Mouse (Mus musculus): Measurements from ENCODE around the gene Raver1. TPM values are rescaled to one million over a fixed set of nuclear protein-coding genes. Genes with fewer than 3 reads are reported as not detected.

Raver1 gene
- polyA plus RNA-seq, 1 experiment from 2014 or later: 36.8 TPM

DNA sequence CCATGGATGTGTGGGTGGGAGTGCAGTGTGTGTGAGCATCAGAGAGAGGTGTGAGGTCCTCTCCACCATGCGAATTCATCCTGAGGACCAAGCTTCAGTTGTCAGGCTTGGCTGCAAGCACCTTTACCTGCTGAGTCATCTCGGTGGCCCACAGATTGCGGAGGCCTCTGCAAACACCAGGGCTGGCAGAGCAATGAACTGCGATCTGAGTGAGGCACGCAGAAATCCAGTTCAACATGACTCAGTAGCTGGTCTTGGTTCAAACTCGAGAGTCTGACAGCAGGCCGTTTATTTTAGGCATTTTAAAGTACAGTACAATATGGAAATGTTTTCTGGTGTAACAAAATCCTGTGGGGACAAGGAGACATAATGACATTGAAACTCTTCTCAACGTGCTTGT is 6.0 kb upstream of the Raver1 start:
- no peak overlapping the region for H3K27ac ChIP-seq (replicated peaks)
- WGBS: 90% methylated on average over 8 of the region's 8 CpGs
- no peaks in the 10 kb centered on the region for H3K4me1 ChIP-seq
- H3K9ac ChIP-seq (replicated peaks): no peak overlapping the region
- H3K9me3 ChIP-seq: no peaks in the 10 kb centered on the region
- H3K27me3 ChIP-seq: no peaks in the 10 kb centered on the region
- no peak overlapping the region for H3K4me3 ChIP-seq
- H3K36me3 ChIP-seq: no peaks in the 10 kb centered on the region
- no peak overlapping the region for H3K4me2 ChIP-seq (replicated peaks)
- ATAC-seq (replicated peaks): no peak

DNA sequence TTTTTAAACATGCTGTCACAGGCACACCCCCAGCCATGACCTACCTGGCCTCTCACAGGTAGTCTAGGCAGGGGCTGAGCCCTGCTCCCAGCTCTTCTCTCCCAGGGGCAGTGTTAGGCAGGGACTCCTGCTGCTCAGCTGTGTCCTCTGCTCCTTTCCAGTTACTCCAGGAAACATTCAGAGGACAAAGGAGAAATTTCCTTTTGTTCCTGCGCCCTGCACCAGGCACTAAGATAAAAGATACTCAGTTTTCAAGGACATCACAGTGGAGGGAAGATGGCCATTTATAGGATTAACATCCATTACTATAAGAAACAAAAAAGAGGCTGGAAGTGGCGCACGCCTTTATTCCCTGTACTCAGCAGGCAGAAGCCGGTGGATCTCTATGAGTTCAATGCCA is 4.2 kb upstream of the Raver1 start:
- Histone ChIP-seq H3K27me3 (no peaks in the 10 kb centered on the region), H3K9ac (replicated peaks) (no peak overlapping the region), H3K27ac (replicated peaks) (no peak overlapping the region), H3K4me2 (replicated peaks) (no peak overlapping the region), H3K9me3 (no peaks in the 10 kb centered on the region), H3K36me3 (no peaks in the 10 kb centered on the region), H3K4me3 (no peak overlapping the region), H3K4me1 (peaks cover 8% of the 10 kb centered on the region)
- ATAC-seq (replicated peaks): no peak
- 58% methylated on average over 4 of the region's 4 CpGs for WGBS

DNA sequence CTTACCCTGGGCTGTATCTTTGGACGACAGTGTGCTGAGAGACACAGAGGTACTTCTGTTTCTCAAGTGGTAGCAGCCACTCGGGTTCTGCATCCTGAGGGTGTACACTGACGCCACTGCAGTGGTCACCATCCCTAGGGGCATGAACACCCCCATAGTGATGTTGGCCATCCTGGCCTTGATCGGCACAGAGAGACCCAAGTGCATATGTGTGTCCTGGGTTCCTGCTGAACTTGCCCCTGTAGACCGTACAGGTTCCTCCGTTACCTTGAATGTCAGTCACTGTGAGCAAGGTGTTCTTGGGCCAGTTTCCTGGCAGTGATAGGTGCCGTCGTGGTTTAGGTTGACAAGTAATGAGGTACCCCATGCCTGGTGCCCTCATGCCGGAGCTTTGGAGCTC is 1.6 kb upstream of the Raver1 start:
- Histone ChIP-seq H3K4me3 (no peak overlapping the region), H3K9ac (replicated peaks) (no peak overlapping the region), H3K9me3 (no peaks in the 10 kb centered on the region), H3K4me2 (replicated peaks) (no peak overlapping the region), H3K36me3 (peaks cover 9% of the 10 kb centered on the region), H3K27me3 (no peaks in the 10 kb centered on the region), H3K4me1 (peaks cover 24% of the 10 kb centered on the region), H3K27ac (replicated peaks) (no peak overlapping the region)
- no peak for ATAC-seq (replicated peaks)
- 97% methylated on average over 9 of the region's 9 CpGs for WGBS

DNA sequence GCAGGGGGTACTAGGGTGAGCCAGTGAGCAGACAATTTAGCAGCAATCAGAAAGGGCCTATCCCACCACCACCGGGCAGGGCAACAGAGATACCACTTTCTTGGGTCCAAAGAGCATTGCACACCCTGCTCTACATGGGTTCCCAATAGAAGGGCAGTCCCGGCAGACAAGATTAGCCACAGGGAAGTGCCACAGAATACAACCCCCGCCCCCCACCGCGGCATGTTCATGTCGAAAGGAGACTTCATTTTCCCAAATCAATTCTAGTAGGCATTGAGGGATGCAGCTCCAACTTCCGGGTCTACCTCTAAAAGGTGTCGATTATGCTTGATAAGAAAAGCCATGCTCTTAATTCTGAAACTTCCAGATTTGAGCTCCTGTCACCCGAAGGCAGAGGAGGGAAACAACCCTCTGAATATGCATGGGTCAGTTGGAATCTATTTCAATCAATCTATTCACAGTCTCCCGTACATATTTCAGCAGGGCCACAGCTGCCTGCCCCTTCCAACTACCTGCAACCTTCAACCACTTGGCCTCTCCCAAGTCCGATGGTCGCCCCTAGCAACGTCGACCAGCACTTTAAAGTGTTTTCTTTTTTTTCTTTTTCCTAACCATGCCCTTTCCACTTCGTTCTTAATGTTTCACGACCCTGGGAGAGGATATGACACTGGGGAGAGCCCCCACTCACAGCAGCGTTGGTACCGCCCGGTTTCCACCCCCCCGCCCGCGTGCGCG is 669 bp downstream of the Raver1 start:
- H3K36me3 ChIP-seq: peaks cover 29% of the 10 kb centered on the region
- H3K27me3 ChIP-seq: no peaks in the 10 kb centered on the region
- peaks cover 24% of the 10 kb centered on the region for H3K4me1 ChIP-seq
- ATAC-seq (replicated peaks): no peak
- peak overlapping the region; percentile 92 for H3K4me3 ChIP-seq
- peak overlapping the region; percentile 73 for H3K4me2 ChIP-seq (replicated peaks)
- H3K27ac ChIP-seq (replicated peaks): peak overlapping the region; percentile 94
- H3K9me3 ChIP-seq: no peaks in the 10 kb centered on the region
- WGBS: 4% methylated on average over 24 of the region's 24 CpGs
- peak overlapping the region; percentile 78 for H3K9ac ChIP-seq (replicated peaks)

DNA sequence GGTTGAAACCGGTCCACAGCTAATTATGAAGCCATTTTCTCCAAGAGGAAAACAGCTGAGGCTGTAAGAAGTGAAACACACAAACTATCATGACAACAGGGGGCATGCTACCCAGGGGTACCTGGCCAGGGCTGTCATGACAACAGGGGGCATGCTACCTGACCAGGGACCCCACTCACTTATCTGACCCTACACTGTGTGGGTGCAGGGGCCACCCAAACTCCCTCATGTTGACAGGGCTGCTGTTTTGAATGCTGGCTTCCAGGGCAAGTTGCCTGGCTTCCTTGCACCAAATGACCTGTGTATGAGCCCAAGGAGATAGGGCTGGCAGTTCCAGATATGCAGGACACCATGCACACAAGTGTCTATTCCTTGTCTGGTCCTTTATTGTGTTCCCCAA is 1.3 kb downstream of the Raver1 start:
- peak overlapping the region; percentile 92 for H3K4me3 ChIP-seq
- H3K9me3 ChIP-seq: no peaks in the 10 kb centered on the region
- H3K9ac ChIP-seq (replicated peaks): peak overlapping the region; percentile 78; the same call in 1 of the 2 replicates
- WGBS: 97% methylated on average over 1 of the region's 1 CpGs
- peaks cover 35% of the 10 kb centered on the region for H3K36me3 ChIP-seq
- no peaks in the 10 kb centered on the region for H3K27me3 ChIP-seq
- ATAC-seq (replicated peaks): no peak
- H3K4me2 ChIP-seq (replicated peaks): peak overlapping the region; percentile 73
- peaks cover 24% of the 10 kb centered on the region for H3K4me1 ChIP-seq
- no peak overlapping the region for H3K27ac ChIP-seq (replicated peaks)

DNA sequence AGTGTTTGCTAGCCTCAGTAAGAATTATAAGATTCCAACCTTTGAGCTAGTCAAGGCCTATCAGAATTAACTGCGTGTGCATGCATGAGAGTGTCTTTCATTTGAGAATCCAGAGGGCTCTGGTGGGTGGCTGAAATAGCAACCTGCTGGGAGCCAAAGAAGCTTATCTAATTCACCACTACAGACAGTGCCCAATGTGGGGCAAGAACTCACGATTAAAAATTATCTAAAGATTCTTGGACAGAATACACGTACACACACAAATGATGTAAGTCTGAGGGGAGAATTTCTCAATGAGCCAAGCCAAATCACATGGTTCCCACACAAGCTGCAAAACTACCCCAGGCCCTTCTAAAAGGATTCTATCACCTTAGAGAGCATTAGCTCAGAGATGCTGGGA is 8.5 kb downstream of the Raver1 start:
- 80% methylated on average over 3 of the region's 3 CpGs for WGBS
- ATAC-seq (replicated peaks): no peak
- no peak overlapping the region for H3K4me3 ChIP-seq

DNA sequence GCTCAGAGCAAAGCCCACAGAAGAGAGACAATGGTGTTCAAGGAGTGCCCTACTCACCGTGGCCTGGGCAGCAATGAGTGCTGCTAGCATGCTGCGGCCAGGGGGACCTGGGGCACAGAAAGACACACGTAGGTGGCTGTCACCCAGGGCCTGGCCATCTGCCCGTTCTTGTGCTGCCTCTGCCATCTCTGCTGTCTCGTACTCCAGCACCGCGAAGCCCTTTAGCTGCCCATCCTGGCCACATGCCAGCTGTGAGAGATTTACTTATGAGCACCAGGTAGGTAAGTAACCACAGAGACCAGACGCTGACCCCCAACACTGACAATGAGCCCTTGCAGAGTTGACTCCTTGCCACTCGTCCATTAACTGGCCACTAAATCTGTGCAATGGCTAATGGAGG is 10.7 kb downstream of the Raver1 start:
- no peak overlapping the region for H3K4me2 ChIP-seq (replicated peaks)
- H3K4me1 ChIP-seq: 0 out of 2 replicates have a peak, but pooled peaks cover 2% of the 10 kb centered on the region
- H3K36me3 ChIP-seq: peaks cover 84% of the 10 kb centered on the region
- no peak for ATAC-seq (replicated peaks)
- H3K4me3 ChIP-seq: no peak overlapping the region
- H3K9ac ChIP-seq (replicated peaks): no peak overlapping the region
- no peaks in the 10 kb centered on the region for H3K9me3 ChIP-seq
- H3K27me3 ChIP-seq: no peaks in the 10 kb centered on the region
- WGBS: 81% methylated on average over 9 of the region's 9 CpGs
- no peak overlapping the region for H3K27ac ChIP-seq (replicated peaks)

More for the DNA sequence above, 8.5 kb downstream of the Raver1 start:
- H3K4me1 ChIP-seq: 0 out of 2 replicates have a peak, but pooled peaks cover 2% of the 10 kb centered on the region
- H3K4me2 ChIP-seq (replicated peaks): no peak overlapping the region
- H3K27ac ChIP-seq (replicated peaks): no peak overlapping the region
- no peaks in the 10 kb centered on the region for H3K27me3 ChIP-seq
- H3K9ac ChIP-seq (replicated peaks): no peak overlapping the region
- no peaks in the 10 kb centered on the region for H3K9me3 ChIP-seq
- peaks cover 87% of the 10 kb centered on the region for H3K36me3 ChIP-seq

DNA sequence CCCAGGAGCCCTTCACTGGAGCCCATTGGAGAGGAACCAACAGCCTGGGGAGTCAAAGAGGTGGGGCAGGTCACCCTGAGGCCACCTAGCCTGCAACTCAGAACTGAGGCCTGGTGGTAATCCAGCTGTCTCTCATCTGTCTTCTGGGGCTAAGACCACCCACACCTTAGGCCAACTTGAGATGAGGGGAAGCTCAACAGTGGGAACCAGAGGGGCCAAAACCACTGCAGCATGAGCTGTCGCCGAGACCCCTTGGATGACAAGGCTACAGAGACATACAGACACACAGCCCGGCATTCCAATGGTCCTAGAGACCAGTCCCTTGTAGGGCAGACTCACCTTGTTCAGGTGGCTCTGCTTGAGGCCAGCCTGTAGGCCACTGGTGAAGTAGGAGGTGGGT is 16.2 kb downstream of the Raver1 start:
- peaks cover 50% of the 10 kb centered on the region for H3K36me3 ChIP-seq

DNA sequence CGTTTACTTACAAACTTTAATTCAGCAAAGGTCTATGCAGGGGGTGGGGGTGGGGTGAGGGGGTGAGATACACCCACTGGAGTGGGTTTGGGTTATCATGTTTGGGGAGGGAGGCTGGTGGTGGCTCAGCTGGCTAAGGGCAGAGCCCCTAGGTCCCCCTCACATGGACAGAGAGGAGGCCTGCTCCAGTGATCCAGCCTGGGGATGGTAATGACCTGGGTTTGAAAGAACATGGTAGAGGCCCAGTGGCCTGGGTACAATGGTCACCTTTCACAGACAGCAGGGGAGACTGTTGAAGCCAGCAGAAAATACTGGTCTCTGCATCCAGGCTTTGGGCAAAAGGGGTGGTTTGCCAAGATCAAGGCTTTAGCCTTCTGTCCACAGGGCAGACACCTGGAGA is 17.6 kb downstream of the Raver1 start:
- Histone ChIP-seq H3K36me3 (peaks cover 36% of the 10 kb centered on the region), H3K9me3 (no peaks in the 10 kb centered on the region), H3K27ac (replicated peaks) (no peak overlapping the region), H3K4me2 (replicated peaks) (no peak overlapping the region), H3K4me1 (peaks cover 20% of the 10 kb centered on the region), H3K4me3 (no peak overlapping the region), H3K27me3 (no peaks in the 10 kb centered on the region), H3K9ac (replicated peaks) (no peak overlapping the region)
- WGBS: 100% methylated on average over 1 of the region's 1 CpGs
- ATAC-seq (replicated peaks): no peak

More for the DNA sequence above, 16.2 kb downstream of the Raver1 start:
- no peak overlapping the region for H3K9ac ChIP-seq (replicated peaks)
- H3K27me3 ChIP-seq: no peaks in the 10 kb centered on the region
- 91% methylated on average over 3 of the region's 3 CpGs for WGBS
- ATAC-seq (replicated peaks): no peak
- peaks cover 20% of the 10 kb centered on the region for H3K4me1 ChIP-seq
- H3K4me2 ChIP-seq (replicated peaks): no peak overlapping the region
- H3K9me3 ChIP-seq: no peaks in the 10 kb centered on the region
- no peak overlapping the region for H3K27ac ChIP-seq (replicated peaks)
- no peak overlapping the region for H3K4me3 ChIP-seq

DNA sequence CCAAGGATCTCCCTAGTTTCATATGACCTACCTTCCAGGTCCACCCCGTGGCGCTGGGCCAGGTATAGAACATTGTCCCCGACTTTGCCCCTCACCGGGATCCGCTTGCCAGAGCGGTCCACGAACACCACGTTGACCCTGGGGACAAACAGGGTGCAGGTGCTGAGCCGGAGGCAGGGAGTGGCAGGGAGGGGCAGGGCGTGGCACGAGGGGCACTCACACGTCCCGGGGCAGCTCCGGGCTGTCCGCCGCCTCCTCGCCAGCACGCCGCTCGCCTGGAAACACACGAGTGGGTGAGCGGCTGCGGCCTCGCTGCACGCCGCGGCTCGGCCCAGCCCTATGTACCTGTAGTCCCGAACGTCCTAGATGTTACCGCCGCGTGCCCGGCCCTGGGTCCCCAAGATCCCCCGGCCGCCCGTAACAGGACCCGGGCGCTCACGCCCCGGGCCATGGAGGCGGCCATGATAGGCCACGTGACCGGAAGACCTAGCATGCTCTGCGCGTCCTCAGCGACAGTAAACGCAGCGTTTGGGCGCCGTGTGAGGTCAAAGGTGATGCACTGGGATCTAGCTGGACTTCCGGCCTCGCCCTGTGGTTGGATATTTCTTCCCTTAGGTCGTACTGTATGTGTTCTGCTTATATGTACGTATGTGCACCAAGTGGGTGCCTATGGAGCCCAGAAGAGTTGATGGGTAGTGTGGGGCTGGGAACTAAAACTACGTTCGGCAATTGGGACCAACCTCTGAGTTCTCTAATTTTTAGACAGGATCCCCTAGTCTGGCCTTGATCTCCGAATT is 18.6 kb downstream of the Raver1 start, which contains the start of the genes Gm49373 and Fdx1l:
Gm49373 (minus strand) TSS at position 53 of the 797 bp plus-strand sequence.
Fdx1l (minus strand) TSS at position 571 of the 797 bp plus-strand sequence.
- Histone ChIP-seq H3K27me3 (no peaks in the 10 kb centered on the region), H3K27ac (replicated peaks) (peak within 1 kb of the TSS; percentile 29; the same call in 1 of the 2 replicates), H3K4me2 (replicated peaks) (peak within 1 kb of the TSS; percentile 86), H3K4me1 (peaks cover 20% of the 10 kb centered on the region), H3K9me3 (no peaks in the 10 kb centered on the region), H3K36me3 (peaks cover 26% of the 10 kb centered on the region), H3K4me3 (peak within 1 kb of the TSS; percentile 57), H3K9ac (replicated peaks) (peak within 1 kb of the TSS; percentile 66)
- ATAC-seq (replicated peaks): peak; percentile 94
- 3% methylated on average over 58 of the region's 58 CpGs for WGBS

DNA sequence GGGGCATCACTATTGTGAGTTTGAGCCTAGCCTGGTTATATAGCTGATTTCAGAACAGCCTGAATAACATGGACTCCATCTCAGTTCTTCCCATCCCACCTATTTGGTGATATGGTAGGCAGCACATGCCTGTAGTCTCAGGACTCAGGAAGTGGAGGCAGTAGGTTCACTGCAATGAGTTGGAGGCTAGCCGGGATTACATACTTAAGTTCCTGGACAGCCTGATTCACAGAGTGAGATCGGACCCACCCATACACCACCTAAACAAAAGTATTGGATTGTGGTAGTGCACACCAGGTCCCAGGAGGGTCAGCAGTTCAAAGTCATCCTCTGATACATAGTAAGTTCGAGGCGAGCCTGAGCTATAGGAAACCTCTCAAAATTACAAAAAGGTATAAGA is 19.2 kb downstream of the Raver1 start:
- no peaks in the 10 kb centered on the region for H3K9me3 ChIP-seq
- H3K36me3 ChIP-seq: peaks cover 21% of the 10 kb centered on the region
- no peak overlapping the region for H3K27ac ChIP-seq (replicated peaks)
- H3K27me3 ChIP-seq: no peaks in the 10 kb centered on the region
- ATAC-seq (replicated peaks): 0 out of 2 replicates have a peak, but pooled peaks have one; percentile 1
- peak overlapping the region; percentile 86 for H3K4me2 ChIP-seq (replicated peaks)
- peak overlapping the region; percentile 66 for H3K9ac ChIP-seq (replicated peaks)
- peaks cover 20% of the 10 kb centered on the region for H3K4me1 ChIP-seq
- 11% methylated on average over 4 of the region's 4 CpGs for WGBS
- H3K4me3 ChIP-seq: peak overlapping the region; percentile 57

DNA sequence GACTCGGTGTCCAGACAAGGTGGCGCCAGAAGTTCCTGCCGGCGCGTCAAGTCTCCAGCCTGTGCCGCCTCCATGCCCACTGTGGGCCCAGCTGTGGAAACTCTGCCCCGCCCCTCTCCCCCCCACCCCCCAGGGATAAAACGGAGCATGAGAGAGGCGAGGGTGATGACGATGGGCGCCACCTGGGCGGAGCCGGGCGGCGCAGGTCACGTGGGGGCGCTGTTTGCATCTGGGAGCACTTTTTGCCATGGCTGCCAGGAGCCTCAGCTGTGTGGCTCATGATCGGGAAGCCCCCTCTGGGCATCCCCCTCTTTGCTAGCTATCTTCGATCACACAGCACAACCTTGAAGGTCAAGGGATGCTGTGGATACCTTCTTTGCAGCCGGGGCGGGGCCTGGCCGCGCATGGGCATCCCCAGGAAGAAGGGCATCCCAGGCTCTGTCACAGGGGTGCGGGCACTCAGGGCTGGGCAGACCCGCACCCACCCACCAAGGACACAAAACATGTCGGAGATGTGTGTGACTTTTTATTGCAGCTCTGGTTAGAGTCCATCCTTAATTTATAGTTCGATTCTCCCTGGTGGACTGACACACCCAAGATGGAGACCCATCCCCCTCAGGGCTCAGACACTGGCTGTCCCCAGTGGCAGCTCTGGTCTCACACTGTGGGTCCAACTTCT is 24.7 kb downstream of the Raver1 start, which contains the start of gene Zglp1:
Zglp1 (minus strand) TSS at position 88 of the 679 bp plus-strand sequence.
- ATAC-seq (replicated peaks): no peak

More for the DNA sequence above, 24.7 kb downstream of the Raver1 start, which contains the start of gene Zglp1:
- WGBS: 89% methylated on average over 27 of the region's 27 CpGs
- Histone ChIP-seq H3K9me3 (no peaks in the 10 kb centered on the region), H3K27ac (replicated peaks) (no peak within 1 kb of the TSS), H3K36me3 (peaks cover 30% of the 10 kb centered on the region), H3K4me2 (replicated peaks) (no peak within 1 kb of the TSS), H3K4me1 (peaks cover 6% of the 10 kb centered on the region), H3K27me3 (no peaks in the 10 kb centered on the region), H3K4me3 (no peak within 1 kb of the TSS), H3K9ac (replicated peaks) (no peak within 1 kb of the TSS)

All from forebrain, embryonic 15.5 days (tissue).